Mouse (Mus musculus) G1E (cell line): Measurements from ENCODE around the gene Qtrt1.
A peak's percentile ranks its signal among the peaks of the same experiment; 100 is the strongest.

ENCODE experiments used
- CTCF ChIP-seq: IDR thresholded peaks from 2 replicates; pipeline ENCODE4 v1.5.1; 2012; ENCODE audit warnings: low read depth, low read length, inconsistent platforms, mixed read lengths
- GATA1 ChIP-seq: IDR thresholded peaks from 2 replicates; pipeline ENCODE4 v1.6.1; 2012; ENCODE audit warnings: borderline replicate concordance, low read length, inconsistent platforms, mixed read lengths
- GATA2 ChIP-seq: IDR thresholded peaks from 2 replicates; pipeline ENCODE4 v1.6.1; 2012; ENCODE audit warnings: low read depth, low read length, inconsistent platforms, borderline replicate concordance
- POLR2AphosphoS5 ChIP-seq: IDR thresholded peaks from 2 replicates; pipeline ENCODE4 v1.6.1; 2012; ENCODE audit warnings: low read depth, low read length, inconsistent platforms; ENCODE audit not compliant: insufficient replicate concordance
- TAL1 ChIP-seq: conservative IDR thresholded peaks from 2 replicates; pipeline ENCODE4 v1.6.1; 2012; ENCODE audit warnings: low read depth, low read length, inconsistent platforms, mixed read lengths

DNA sequence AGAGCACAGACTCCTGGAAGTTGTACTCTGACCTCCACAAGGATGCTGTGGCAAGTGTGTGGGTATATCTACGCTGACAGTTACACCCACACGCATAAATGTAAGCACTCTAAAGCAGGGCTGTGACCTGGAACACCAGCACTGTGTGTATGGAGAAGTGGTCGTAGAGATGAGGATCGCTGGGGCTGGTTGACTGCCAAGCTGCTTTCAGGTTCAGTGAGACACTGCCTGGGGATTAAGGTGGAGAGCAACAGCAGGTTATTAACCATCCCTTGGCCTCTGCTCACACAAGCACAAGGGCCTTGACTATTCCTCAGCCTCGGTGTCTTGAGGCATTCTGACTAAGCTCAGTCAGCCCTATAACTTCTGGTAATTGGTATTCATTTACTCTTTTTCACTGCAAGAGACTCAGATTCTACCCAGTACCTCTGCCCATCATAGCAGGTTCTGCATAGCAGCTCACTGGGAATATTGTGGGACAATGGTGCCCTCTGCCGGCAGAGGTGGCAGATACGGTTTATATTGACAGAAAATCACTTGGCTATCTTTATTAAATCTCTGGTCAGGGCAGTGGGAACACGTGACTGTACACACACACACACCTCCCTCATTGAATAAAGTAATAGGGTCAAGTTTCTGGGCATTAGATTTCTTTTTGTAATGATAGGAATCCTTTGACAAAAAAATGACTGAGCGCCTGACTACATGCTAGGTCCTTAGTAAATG, 1.9 kb upstream of the Qtrt1 start:
- TF ChIP-seq CTCF (peak; percentile 26; the same call in 1 of the 2 replicates), GATA2 (no peak), GATA1 (no peak), TAL1 (no peak), POLR2AphosphoS5 (0 out of 2 replicates have a peak, but pooled peaks have one; percentile 41)
